Mouse (Mus musculus) midbrain, embryonic 10.5 days (tissue): ENCODE results near the gene Car3. TPM values are rescaled to one million over a fixed set of nuclear protein-coding genes. Genes with fewer than 3 reads are reported as not detected.
"Not testable (repeated sequence)": the region's sequence is repeated elsewhere in the genome, so short reads cannot be mapped to it uniquely, and the experiment has no call there.

ENCODE experiments used
- DNase-seq: peaks from one replicate; pipeline ENCODE4 v3.0.0-alpha.2; 2017; ENCODE audit warnings: low spot score
- H3K27ac ChIP-seq: fragments of 300-500 bp; sonication (generic); replicated peaks from 2 replicates; pipeline ENCODE4 v1.5.1; 2016; ENCODE audit warnings: mild to moderate bottlenecking
- H3K27me3 ChIP-seq: fragments of 300-500 bp; sonication (generic); 2 replicates; pipeline ENCODE4 v1.6.1; 2016; ENCODE audit warnings: low read depth, mild to moderate bottlenecking; ENCODE audit not compliant: poor library complexity, severe bottlenecking
- H3K36me3 ChIP-seq: fragments of 300-500 bp; sonication (generic); 2 replicates; pipeline ENCODE4 v1.6.1; 2016; ENCODE audit warnings: mild to moderate bottlenecking, moderate library complexity
- H3K4me1 ChIP-seq: fragments of 300-500 bp; sonication (generic); 2 replicates; pipeline ENCODE4 v1.6.1; 2016
- H3K4me3 ChIP-seq: fragments of 300-500 bp; sonication (generic); 2 replicates; pipeline ENCODE4 v1.5.1; 2016; ENCODE audit warnings: mild to moderate bottlenecking, moderate library complexity
- H3K9me3 ChIP-seq: fragments of 300-500 bp; sonication (generic); replicated peaks from 2 replicates; pipeline ENCODE4 v1.6.1; 2016; ENCODE audit warnings: mild to moderate bottlenecking
- WGBS: fragments of 180-500 bp; shearing (Covaris S2); methylation state at CpG from one replicate; pipeline ENCODE4 v1.1.7; 2016; 5-methylcytosine and 5-hydroxymethylcytosine counted together
- polyA plus RNA-seq: library from polyadenylated mRNA; unstranded; fragments of >200 nt; fragmentation: Nextera tagmentation; extraction: Ambion mirVana; gene quantifications from 2 replicates; pipeline ENCODE4 v1.2.1, GENCODE M21; 2016

The Car3 gene
- polyA plus RNA-seq, result 5.5 and 6.1 TPM in 2 replicates

DNA sequence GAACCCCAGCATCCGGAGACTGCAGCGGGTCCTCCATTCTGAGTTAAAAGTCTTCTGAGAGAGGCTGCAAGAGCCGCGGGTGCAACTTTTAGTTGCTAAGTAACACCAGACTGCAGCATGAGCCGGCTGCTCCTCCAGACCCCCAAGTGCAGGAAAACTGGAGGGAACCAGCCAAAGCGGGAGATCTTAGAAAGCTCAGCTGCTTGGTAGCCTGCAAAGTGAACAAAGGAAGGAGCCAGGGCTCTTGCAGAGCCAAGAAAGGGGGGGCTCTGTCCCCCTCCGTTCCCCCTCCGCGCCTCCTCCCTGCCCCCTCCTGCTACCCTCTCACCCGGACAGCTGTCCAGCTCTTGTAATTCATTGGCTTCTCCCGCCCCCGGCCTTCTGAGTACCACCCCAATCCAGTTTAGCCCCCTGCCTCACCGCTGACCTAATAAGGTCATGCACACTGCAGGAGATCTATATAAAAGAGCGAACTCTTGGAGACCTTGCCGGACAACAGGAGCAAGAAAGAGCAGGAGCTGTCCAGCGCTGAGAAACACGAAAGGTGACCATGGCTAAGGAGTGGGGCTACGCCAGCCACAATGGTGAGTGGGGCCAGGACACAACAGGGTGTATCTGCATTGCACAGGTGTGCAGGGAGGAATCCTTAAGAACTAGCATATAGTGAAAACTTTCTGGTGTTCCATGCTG is at the start of gene Car3:
Car3 (plus strand) TSS at position 491 of the 690 bp plus-strand sequence.
- WGBS, result under 1% methylated on average over 18 of the region's 18 CpGs
- H3K27me3 ChIP-seq, result no peaks in the 10 kb centered on the region
- no peaks in the 10 kb centered on the region for H3K36me3 ChIP-seq
- peak within 1 kb of the TSS; percentile 58 for H3K4me3 ChIP-seq
- peak within 1 kb of the TSS; percentile 90 for H3K27ac ChIP-seq
- no peaks in the 10 kb centered on the region for H3K9me3 ChIP-seq
- H3K4me1 ChIP-seq, result peaks cover 25% of the 10 kb centered on the region
- DNase-seq, result peak; percentile 83

DNA sequence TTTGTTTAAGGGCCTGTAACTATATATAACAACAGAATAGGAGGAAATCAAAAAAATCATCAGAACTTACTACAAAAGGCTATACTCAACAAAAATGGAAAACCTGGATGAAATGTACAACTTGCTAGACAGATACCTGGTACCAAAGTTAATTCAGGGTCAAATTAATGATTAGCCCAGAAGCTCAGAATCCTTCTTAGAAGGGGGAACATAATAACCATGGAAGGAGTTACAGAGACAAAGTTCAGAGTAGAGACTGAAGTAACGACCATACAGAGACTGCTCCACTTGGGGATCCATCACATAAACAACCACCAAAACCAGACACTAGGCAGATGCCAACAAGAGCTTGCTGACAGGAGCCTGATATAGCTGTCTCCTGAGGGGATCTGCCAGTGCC is 47.9 kb upstream of the Car3 start:
- not testable (repeated sequence) for DNase-seq, H3K27me3 ChIP-seq, H3K4me3 ChIP-seq, H3K27ac ChIP-seq, H3K4me1 ChIP-seq, H3K9me3 ChIP-seq, H3K36me3 ChIP-seq
- WGBS, result 86% methylated on average over 1 of the region's 1 CpGs

DNA sequence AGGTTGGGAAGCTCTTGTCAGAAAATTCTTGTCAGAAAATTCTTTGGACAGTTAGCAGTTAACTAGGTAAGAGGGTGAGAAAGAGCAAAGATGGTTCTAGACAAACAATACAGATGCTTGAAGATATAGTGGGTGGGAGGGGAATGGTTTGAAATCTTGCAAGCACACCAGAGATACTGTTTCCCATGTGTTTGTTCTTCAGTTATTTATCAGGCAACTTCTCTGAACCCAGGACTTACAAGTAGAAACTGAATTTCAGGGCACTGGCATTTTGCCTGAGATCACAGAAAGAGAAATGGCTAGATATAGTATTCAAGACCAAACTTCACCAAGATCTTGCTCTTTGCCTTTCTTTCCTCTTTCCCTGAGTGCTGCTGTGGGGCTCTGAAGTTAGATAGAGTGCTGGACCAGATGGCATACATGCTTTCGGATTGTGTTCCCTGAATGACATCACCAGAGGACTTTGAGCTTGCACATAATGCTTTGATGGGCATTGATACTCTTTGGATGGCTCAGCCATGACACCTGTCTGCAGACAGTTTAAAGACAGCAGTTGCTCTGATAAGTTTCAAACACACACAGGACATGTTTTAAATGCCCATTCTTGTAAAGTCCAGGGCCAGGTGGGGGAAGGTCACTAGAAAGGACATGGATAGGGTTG is 43.3 kb upstream of the Car3 start:
- H3K4me1 ChIP-seq, result no peaks in the 10 kb centered on the region
- no peak overlapping the region for H3K27ac ChIP-seq
- H3K27me3 ChIP-seq, result no peaks in the 10 kb centered on the region
- 87% methylated on average over 1 of the region's 1 CpGs for WGBS
- no peaks in the 10 kb centered on the region for H3K36me3 ChIP-seq
- no peak overlapping the region for H3K4me3 ChIP-seq
- no peaks in the 10 kb centered on the region for H3K9me3 ChIP-seq
- no peak for DNase-seq

DNA sequence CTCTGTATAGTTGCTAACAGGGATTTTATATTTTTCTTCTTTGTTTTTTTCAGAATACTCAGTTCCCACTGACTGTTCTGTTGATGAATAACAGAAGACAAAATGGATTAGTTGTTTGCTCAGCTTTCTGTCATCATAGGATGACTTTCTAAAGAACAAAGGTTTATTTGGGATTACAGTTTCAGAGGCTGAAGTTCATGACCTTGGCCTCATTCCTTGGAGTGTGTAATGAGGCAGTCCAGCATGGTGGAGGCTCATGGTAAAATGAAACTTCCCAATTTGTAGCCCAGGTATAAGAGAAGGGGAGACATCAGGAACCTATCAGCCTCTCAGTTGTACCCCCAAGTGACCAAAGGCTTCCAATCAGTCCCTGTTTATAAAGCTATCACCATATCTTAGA is 34.4 kb upstream of the Car3 start:
- no peaks in the 10 kb centered on the region for H3K36me3 ChIP-seq
- H3K27me3 ChIP-seq, result no peaks in the 10 kb centered on the region
- H3K4me3 ChIP-seq, result no peak overlapping the region
- no peaks in the 10 kb centered on the region for H3K9me3 ChIP-seq
- H3K27ac ChIP-seq, result no peak overlapping the region
- no peaks in the 10 kb centered on the region for H3K4me1 ChIP-seq
- no peak for DNase-seq

DNA sequence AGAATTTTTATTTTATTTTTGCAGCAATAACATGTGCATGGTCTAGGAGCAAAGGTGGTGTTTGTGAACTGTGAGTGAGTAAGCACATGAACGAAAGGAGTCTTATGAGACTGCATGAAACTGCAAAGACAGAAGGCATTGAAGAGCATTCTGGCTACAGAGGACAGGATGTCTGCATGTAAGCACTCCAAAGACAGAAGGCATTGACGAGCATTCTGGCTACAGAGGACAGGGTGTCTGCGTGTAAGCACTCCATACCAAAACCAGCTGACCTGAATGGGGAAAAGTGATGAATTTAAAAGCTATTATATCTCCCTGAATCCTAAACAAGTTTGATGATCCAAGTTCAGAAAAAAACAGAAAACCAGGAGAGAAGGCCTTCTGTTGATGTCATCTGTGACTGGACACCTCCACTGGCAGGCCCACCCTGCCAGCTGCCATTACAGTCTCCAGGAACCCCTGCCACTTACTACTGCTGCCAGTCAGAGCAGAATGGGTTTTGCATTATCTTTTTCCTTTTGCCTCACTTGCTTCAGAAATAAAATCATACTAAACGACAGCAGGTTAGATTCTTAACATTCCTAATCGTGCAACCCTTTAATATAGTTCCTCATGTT is 32.0 kb upstream of the Car3 start:
- H3K4me1 ChIP-seq, result no peaks in the 10 kb centered on the region

DNA sequence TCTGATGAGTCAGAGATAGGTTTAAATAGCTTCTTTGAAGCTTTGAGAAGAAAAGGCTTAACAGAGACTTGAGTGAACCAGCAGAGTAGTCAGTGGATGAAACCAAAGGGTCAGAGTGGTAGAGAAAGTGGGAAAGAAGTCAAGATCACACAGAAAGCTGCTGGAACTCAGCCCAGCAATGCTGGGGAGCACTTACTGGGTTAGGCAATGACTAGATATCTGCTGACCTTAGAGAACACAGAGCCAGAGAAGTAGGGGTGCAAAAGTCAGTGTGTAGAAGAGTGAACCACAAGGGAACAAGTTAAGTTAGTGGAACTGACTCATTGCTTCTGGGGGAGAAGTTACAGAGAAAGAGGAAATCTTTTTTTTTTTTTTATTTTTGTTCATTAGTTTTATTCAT is 30.5 kb upstream of the Car3 start:
- Histone ChIP-seq H3K27ac (no peak overlapping the region), H3K9me3 (no peaks in the 10 kb centered on the region), H3K27me3 (no peaks in the 10 kb centered on the region), H3K4me3 (no peak overlapping the region), H3K4me1 (no peaks in the 10 kb centered on the region), H3K36me3 (no peaks in the 10 kb centered on the region)
- DNase-seq, result no peak

More for the DNA sequence above, 32.0 kb upstream of the Car3 start:
- Histone ChIP-seq H3K9me3 (no peaks in the 10 kb centered on the region), H3K27me3 (no peaks in the 10 kb centered on the region), H3K4me3 (no peak overlapping the region), H3K27ac (no peak overlapping the region), H3K36me3 (no peaks in the 10 kb centered on the region)
- 85% methylated on average over 5 of the region's 5 CpGs for WGBS
- DNase-seq, result no peak

DNA sequence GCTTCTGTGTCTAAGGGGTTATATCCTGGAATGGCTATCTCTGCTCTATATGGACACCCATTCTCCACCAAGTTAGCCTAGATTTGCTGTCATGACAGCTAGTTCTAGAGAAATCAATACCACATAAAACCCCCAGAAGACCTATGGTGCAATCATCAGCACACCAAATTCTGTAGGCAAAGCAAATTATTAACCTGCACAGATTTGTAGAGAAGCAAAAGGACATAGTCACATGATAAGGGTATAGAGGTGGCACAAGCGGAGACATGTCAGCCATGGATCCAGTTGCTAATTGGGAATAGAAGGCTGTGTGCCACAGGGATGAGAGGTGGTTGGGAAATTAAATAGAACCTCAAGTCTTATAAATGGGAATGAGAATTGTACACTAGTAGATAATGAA is 24.4 kb upstream of the Car3 start:
- 89% methylated on average over 1 of the region's 1 CpGs for WGBS
- Histone ChIP-seq H3K36me3 (no peaks in the 10 kb centered on the region), H3K27me3 (no peaks in the 10 kb centered on the region), H3K4me3 (no peak overlapping the region), H3K4me1 (no peaks in the 10 kb centered on the region), H3K27ac (no peak overlapping the region), H3K9me3 (no peaks in the 10 kb centered on the region)
- no peak for DNase-seq

DNA sequence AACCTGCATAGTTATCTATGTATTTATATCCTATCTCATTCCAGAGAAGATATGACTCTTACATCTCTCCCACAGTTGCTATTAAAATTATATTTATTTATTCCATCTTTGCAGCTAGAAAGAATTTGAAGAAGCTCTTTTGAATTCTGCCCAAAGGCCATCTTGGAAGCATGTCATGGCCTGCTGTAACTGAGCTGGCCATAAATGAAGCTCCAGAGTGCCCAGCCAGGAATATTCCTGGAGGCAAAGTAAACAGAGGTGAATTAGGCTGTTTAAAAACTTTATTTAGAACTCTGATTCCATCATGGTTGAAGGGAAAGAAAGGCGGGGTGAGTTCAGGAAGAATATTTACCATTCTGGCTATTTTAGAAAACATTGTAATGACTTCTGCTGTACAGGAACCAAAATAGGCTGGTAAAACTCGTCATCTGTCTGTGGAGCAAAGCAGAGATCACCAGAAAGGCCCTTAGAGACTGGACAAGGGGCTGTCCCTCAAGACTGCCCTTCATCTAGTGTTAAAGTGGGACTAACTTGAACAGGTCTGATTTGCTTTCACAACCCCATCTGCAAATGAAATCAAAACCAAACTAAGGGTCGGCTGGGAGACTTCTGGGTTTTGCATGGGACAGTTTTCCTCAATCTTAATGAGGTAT is 23.7 kb upstream of the Car3 start:
- H3K9me3 ChIP-seq, result no peaks in the 10 kb centered on the region
- no peak overlapping the region for H3K4me3 ChIP-seq
- WGBS, result 83% methylated on average over 3 of the region's 3 CpGs
- no peak overlapping the region for H3K27ac ChIP-seq
- no peaks in the 10 kb centered on the region for H3K36me3 ChIP-seq
- no peaks in the 10 kb centered on the region for H3K27me3 ChIP-seq
- H3K4me1 ChIP-seq, result no peaks in the 10 kb centered on the region
- DNase-seq, result no peak

DNA sequence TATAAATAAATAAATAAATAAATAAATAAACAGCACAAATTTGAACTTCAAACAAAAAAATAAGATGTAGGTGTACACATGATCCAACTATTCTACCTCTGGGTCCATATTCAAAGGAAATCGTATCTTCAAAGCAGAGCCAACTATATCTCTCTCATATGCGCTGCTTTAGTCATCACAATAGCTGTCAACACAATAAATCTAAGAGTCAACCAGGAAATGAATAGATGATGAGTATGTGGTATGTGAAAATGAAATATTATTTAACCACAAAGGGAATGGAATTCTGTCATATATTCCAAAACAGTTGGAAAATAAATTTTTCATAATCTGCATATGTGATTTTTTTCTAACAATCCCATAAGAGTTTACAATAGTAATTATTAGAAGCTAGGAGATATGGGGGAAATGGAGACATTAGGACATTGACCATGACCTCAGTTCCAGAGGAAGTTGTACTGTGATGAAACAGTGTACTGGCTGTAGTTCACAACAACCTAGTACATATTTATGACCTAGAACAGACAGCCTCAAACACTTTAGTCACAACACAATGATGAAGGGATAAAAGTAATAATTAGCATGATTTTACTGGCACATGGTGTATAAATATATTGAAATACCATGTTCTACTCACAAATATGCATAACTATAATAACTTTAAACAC is 14.6 kb upstream of the Car3 start:
- Histone ChIP-seq H3K4me3 (no peak overlapping the region), H3K36me3 (no peaks in the 10 kb centered on the region), H3K27me3 (no peaks in the 10 kb centered on the region), H3K27ac (no peak overlapping the region), H3K4me1 (no peaks in the 10 kb centered on the region), H3K9me3 (no peaks in the 10 kb centered on the region)
- DNase-seq, result no peak
- 94% methylated on average over 2 of the region's 2 CpGs for WGBS

DNA sequence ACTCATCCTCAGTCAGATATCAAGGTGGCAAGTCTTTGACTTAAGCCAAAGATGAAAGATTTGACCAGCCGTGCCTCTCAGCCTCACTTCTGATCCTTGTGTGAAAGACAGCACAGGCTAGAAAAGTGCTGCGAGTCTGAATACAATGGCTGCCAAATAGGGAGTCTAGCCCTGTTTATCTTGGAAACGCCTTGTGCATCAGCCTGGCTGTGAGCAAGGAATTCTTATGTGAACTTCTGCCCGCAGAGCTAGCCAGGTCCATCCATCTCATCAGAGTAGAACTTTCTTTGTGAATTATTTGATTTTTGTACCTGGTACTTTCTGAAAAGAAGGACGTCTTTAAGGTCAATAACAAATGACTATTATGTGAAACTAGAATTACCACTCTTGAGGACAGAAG is 9.3 kb upstream of the Car3 start:
- DNase-seq, result no peak
- WGBS, result 79% methylated on average over 5 of the region's 5 CpGs
- H3K4me3 ChIP-seq, result no peak overlapping the region
- H3K27me3 ChIP-seq, result no peaks in the 10 kb centered on the region
- H3K36me3 ChIP-seq, result no peaks in the 10 kb centered on the region
- H3K9me3 ChIP-seq, result no peaks in the 10 kb centered on the region
- H3K27ac ChIP-seq, result no peak overlapping the region
- H3K4me1 ChIP-seq, result no peaks in the 10 kb centered on the region

DNA sequence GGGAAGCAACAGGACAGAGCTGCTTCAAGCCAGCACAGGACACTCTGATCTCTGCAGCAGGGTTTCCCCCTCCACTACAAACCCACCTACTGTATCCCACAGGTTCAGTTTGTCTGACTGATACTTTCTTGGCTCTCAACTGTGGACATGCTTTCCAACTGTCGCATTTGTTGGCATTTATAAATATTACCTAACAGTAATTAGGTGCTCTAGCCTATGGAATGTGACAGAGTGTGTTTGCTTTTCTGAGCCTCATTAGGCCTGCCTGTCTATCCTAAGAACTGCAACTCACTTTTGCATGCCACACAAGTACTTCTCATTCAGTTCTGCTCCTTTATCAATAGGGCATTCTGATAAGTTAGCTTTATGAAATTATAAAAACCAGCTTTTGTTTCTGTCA is 8.9 kb upstream of the Car3 start:
- no peaks in the 10 kb centered on the region for H3K36me3 ChIP-seq
- 88% methylated on average over 1 of the region's 1 CpGs for WGBS
- H3K4me3 ChIP-seq, result no peak overlapping the region
- H3K27ac ChIP-seq, result no peak overlapping the region
- no peaks in the 10 kb centered on the region for H3K27me3 ChIP-seq
- no peaks in the 10 kb centered on the region for H3K4me1 ChIP-seq
- DNase-seq, result no peak
- no peaks in the 10 kb centered on the region for H3K9me3 ChIP-seq

DNA sequence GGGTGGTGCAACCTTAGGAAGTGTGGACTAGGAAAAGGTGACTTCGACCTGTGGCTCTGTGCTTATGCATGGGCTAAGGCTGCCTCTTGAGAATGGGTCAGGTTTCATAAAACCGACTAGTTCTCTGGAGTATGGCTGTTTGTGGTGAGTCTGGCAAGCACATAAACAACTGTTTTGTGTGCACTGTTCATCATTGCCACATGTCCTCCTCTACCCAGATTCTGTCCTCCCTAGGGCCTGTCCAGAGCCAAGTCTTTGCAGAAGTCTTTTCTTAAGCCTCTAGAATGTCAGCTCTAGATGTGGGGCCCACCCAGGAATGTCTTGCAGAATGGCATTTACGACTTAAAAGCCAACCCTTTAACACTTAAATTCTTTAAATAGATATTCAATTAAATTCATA is 5.4 kb upstream of the Car3 start:
- Histone ChIP-seq H3K27me3 (no peaks in the 10 kb centered on the region), H3K4me3 (no peak overlapping the region), H3K9me3 (no peaks in the 10 kb centered on the region), H3K36me3 (no peaks in the 10 kb centered on the region), H3K4me1 (peaks cover 17% of the 10 kb centered on the region), H3K27ac (no peak overlapping the region)
- DNase-seq, result no peak
- WGBS, result 79% methylated on average over 3 of the region's 3 CpGs
